Mouse (Mus musculus): ENCODE measurements around the gene Gucy1b2.

Gucy1b2 gene

DNA sequence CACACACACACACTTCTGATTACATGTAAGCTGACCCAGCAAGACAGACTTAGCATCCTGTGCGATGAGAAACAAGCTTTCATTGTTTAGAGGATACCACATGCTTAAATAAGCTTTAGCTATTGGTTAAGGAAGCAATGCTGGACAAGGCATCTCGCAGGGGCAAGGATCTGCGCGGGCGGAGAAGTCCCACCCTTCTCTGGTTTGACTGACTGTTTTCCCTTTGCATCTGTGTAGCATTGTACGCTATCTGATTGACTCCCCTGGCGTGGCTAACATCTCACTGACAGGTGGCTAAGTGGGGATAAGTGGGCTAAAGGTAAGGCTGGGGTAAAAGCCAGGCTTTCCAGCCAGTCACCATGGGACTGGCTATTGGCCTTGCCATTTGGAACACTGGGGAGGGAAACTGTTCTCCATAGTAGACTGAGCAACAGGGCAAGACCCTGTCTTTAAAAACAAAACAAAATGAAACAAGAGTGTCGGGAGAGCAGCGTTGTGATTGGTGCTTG lies at the start of gene Gucy1b2:
Gene Gucy1b2 (minus strand): TSS at position 51 of the 509 bp plus-strand sequence.
- DNase-seq, result no peak

GRCm38 (mm10) chr14:62497391-62497790 lies 41.3 kb upstream of the Gucy1b2 start:
- DNase-seq, result no peak

- no peak for DNase-seq
Measured at GRCm38 (mm10) chr14:62496501-62496900, 40.4 kb upstream of the Gucy1b2 start.

- DNase-seq, result no peak
Measured at GRCm38 (mm10) chr14:62493456-62493855, 37.4 kb upstream of the Gucy1b2 start.

DNA sequence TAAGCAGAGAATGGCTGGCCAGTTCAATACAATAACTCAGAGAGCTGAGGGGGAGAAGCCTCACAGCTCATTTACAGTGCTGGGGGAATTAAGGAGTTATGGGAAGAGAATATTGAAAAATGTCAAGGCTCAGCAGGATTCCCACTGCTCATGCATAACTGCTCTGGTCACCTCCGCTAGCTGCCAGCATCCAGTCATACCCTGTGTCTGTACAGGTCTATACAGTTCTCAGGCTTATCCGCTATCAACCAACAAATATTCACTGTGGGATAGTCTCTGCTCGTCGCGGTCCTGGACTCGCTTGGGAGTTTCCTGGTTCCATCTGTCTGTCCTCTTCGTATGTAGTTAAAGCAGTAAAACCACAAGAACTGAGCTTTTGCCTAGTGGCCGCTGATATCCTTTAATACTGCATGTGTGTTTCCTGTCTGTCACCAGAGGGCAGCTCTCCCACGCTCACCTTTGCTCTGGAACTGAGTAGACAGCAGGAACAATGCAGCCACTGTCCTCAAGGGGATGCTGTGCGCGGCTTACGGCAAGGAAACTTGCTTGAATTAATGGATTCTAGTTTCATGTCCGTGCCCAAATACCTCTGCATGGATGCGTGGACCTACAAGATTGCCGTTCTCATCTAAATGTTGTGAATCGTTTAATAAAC lies 36.2 kb upstream of the Gucy1b2 start:
- peak; percentile 82 for DNase-seq

GRCm38 (mm10) chr14:62488270-62488669 lies 32.2 kb upstream of the Gucy1b2 start:
- DNase-seq, result peak; percentile 44

GRCm38 (mm10) chr14:62481381-62481780 lies 25.3 kb upstream of the Gucy1b2 start:
- no peak for DNase-seq

DNA sequence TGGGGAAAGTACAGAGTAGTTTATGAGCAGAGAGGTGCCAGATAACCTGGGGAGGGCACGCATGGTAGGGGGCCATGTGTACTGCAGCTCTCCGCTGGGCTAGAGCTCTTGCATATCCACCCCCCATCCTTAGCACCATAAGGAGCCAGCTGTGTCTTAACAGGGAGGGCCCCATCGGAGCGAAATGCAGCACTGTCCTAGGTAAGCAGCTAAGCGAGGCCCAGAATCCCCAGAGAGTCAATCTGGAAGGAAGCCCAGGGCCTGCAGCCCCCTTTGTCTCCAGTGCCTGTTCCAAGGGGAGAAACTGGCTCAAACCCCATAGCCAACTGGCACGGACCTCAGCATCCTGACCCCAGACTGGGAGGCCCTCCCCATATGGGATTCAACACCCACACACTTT lies 23.3 kb upstream of the Gucy1b2 start:
- DNase-seq, result no peak

GRCm38 (mm10) chr14:62474481-62474880 lies 18.4 kb upstream of the Gucy1b2 start:
- DNase-seq, result no peak

DNA sequence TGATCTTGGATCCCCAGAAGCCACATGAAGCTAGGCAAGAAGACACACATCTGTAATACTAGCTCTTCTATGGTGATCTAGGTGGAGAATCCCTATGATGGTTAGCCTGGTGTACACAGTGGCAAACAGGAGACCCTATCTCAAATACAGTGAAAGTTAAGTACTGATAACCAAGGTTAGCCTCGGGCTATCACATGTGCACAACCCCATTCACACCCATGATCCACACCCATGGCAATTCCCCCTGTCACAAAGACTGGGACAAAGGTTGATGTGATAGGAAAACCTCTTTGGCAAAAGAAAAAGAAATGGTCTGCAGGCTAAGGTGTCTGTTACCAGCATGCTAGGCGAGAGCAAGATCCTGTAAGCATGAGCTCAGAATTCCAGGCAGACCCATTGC lies 16.0 kb upstream of the Gucy1b2 start:
- no peak for DNase-seq

DNA sequence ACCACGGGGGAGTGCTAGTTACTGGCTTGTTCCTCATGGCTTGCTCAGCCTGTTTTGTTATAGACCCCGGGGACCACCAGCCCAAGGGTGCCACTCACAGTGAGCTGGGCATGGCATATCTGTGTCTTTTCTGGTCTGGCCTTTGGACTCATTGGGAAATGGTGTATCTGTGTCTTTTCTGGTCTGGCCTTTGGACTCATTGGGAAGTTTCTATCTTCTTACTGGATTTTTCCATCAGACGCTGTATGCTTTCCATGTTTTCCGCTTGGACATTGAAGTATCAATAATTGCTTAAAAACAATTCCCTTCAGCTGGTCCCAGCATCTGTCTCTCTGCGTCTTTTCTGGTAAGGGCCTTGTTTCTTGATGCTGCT lies 12.7 kb upstream of the Gucy1b2 start:
- DNase-seq, result no peak

- no peak for DNase-seq
Measured at GRCm38 (mm10) chr14:62468119-62468752, 12.1 kb upstream of the Gucy1b2 start.

GRCm38 (mm10) chr14:62464966-62465365 lies 8.9 kb upstream of the Gucy1b2 start:
- DNase-seq, result peak; percentile 41

DNA sequence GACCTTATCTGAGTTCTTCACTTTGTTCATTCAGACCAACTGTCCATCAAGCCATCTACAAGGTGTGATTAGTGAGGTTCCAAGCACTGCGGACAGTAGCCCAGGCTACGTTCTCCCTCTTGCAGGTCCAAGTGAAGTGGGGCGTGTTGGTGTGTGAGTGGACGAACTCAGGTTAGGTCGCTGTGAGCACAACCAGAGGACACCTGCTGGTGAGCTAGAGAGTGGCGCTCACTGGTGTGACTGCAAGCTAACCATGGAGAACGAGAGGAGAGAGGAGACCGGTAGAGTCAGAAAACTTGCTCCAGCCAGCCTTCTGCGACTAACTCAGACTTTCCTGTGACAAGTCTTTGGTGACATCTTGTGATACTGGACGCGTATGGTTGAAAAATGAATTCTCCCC lies 3.5 kb upstream of the Gucy1b2 start:
- DNase-seq, result no peak

DNA sequence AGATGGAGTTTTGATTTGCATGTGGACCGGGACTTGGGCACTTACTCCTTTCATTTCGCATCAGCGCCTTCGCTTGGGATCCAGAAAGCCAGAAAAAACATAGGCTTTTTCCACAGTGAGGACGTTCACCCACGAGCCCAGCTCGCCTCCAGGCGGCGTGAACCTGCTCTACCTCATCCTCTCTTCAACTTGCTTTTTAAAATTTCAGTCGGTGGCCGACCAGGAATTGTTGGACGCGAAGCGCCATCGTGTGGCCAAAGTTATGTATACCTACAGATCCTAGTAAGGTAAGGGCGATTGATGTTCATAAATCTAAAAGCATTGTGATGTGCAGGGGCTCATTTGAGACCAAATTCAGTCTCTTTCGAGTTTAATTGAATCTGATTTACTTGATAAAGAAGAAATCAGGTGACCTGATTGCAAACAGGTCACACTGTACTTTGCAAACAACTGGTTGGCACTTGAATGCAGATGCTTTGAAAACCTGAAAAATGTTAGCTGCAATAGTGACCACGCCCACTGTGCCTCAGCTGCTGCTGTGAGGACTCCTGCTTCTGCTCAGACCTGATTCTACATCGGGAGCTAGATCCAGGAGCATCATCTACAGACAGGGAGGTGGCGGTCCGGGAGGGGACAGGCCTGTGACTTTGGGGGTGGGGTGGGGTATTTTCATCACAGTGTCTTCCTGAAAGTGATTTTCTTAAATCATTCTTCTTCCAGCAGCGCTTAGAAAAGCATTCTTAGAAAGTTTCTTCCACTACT lies 1.5 kb upstream of the Gucy1b2 start:
- peak; percentile 84 for DNase-seq

- no peak for DNase-seq
Measured at GRCm38 (mm10) chr14:62455570-62455879, 564 bp downstream of the Gucy1b2 start.

DNA sequence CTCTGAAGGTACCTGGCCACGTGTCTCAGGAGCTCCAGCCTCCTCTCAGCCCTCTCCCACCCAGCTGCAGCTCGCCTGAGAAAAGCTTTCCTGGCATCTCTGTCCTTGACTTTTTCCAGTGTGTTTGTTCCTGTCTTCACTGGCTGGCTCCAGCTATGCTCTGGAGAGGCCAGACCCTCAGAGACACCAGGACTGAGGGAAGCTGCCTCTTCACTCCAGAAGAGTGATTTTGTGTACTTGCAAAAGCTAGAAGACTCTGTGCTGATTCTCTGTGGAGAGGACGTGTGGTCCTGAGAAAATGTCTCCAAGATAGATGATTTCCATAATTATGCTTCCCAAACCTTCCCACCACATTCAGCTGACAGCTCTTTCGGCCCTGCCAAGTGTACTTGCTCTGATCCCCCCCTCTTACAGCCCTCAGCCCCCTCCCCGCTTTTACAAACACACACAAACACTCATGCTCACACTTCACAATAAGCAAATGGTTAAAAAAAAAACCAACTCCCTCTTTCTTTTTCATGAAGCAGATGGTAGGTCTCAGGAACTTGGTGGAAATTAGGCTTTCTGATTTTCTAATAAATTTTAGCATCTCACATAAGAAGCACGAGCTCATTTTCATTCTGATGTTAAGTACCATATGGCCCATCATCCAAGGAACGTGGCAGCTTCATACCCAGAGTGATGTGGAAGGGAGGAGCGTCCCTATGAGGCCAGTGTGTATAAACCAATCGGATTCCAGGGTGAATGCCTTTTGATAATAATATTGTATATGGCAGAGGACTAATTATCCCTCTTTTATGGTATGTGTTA lies 1.1 kb downstream of the Gucy1b2 start:
- no peak for DNase-seq

- DNase-seq, result no peak
Measured at GRCm38 (mm10) chr14:62454136-62454535, 2.0 kb downstream of the Gucy1b2 start.

DNA sequence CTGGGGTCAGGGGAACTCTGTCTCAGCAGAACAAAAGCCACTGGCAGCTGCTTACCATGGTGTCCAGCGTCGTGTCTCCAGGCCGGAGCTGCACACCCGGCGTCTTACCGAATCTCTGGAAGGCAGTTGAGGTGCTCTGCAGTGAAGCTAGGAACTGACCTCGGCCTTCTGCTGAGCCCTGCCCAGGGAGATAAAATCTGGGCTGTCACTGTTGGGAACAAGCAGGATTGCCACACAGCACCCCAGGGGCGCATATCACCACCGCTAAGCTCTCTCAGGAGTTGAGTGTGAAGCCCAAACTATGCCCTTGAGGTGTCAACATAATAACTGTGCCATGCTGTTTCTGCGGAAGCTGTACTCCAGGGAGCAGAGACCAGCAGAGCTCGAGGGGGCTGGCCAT lies 2.8 kb downstream of the Gucy1b2 start:
- no peak for DNase-seq

DNA sequence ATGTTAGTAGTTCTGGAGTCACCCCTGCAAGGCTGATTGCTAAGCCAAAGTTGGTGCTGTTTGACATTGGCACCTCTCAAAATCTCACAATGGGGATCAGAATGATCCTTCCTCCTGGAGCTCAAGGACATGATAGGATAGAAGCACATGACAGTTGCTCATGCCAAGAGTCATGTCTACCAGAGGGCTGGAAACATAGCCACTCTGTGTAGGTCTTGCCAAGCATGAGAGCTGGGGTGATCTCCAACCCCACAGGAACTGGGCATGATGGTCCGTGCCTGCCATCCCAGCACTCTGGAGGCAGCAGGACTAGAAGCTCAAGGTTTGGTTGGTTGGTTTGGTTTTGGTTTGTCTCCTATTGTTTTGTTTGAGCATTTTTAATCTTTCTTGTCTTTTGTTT lies 5.4 kb downstream of the Gucy1b2 start:
- no peak for DNase-seq

DNA sequence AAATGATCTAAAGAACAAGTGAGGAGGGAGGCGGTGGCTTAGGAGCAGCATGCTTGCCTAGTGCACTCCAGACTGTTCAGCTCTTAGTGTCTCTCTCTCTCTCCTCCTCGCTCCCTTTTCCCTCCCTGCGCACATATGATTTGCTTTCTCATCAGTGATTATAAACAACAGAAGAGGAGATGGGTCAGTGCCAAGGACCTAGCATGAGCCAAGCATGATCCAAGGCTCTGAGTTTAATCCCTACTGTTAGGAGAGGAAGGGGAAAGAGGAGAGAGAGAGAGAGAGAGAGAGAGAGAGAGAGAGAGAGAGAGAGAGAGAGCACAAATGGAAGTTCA lies 8.9 kb downstream of the Gucy1b2 start:
- DNase-seq, result no peak

- no peak for DNase-seq
Measured at GRCm38 (mm10) chr14:62446385-62447213, 9.5 kb downstream of the Gucy1b2 start.

All from cerebellum, adult 9-11 months (tissue).